Mouse (Mus musculus): ENCODE measurements around the gene Agbl4. TPM values are rescaled to one million over a fixed set of nuclear protein-coding genes. Genes with fewer than 3 reads are reported as not detected.

The Agbl4 gene
- polyA plus RNA-seq, 1 experiment from 2014 or later, result not detected

DNA sequence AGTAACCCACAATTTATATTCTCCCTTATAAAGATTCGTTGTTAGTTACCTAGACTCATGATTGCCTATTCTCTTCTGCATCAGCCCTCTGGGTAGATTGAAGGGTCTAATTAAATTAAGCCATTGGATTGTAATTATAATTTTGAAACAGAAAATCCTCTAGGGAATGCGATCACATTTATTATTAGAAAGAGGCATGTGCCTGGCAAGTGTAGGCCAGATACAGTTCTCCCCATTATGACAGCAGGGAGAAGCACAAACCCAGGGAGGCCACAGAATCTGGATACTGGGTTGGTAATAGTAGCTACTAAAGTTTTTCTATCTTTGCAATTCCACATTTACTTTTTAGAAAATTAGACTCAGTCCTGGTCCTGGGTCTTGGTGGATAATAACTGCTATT lies 887.2 kb downstream of the Agbl4 start:
- no peak overlapping the region for H3K4me2 ChIP-seq
- no peak for ATAC-seq (ENCODE audit: insufficient read depth)
- H3K9me3 ChIP-seq (replicated peaks), result no peaks in the 10 kb centered on the region
- no peaks in the 10 kb centered on the region for H3K36me3 ChIP-seq (replicated peaks)
- 52% methylated on average over 2 of the region's 2 CpGs for WGBS (ENCODE audit: insufficient replicate concordance)
- no peak overlapping the region for H3K27ac ChIP-seq (replicated peaks)
- H3K4me1 ChIP-seq (replicated peaks), result no peaks in the 10 kb centered on the region
- H3K9ac ChIP-seq, result no peak overlapping the region
- H3K4me3 ChIP-seq (replicated peaks), result no peak overlapping the region
- no peaks in the 10 kb centered on the region for H3K27me3 ChIP-seq

DNA sequence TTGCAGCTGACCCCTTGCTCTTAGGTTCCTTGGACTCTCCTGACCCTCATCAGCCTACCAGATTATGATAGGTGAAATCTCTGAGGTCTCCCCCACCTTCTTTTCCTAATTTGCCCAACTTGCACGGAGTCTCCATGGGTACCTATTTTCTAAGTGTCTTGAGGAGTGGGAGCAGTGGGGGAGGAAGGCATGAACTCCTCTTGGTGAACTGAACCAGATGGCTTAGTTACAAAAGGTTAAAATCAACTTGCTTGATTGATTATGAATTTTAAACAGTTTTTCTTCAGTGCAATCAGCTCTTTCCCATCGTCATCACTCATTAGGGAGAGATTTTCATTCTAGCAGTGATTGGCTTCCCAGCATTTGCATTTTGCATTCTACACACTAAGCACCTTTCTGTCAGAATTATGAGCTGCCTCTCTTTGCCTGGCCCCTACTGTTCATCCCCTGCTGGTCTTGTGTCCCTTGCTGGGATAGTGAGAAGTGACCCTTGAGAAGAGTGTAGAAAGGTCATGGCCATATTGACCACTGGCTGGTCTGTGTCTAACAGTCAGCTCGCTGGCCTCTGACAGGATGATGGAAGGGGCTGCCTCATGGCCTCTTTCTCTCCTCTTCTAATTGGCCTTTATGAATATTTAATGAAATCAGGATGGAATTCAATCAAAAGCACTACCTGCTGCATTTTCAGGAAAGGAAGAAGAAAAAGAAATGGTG lies 897.2 kb downstream of the Agbl4 start:
- Histone ChIP-seq H3K36me3 (replicated peaks) (no peaks in the 10 kb centered on the region), H3K4me2 (no peak overlapping the region), H3K9me3 (replicated peaks) (no peaks in the 10 kb centered on the region), H3K27me3 (no peaks in the 10 kb centered on the region), H3K4me1 (replicated peaks) (no peaks in the 10 kb centered on the region), H3K27ac (replicated peaks) (no peak overlapping the region), H3K9ac (no peak overlapping the region), H3K4me3 (replicated peaks) (no peak overlapping the region)
- ATAC-seq (ENCODE audit: insufficient read depth), result no peak
- WGBS (ENCODE audit: insufficient replicate concordance), result 37% methylated on average over 3 of the region's 3 CpGs

DNA sequence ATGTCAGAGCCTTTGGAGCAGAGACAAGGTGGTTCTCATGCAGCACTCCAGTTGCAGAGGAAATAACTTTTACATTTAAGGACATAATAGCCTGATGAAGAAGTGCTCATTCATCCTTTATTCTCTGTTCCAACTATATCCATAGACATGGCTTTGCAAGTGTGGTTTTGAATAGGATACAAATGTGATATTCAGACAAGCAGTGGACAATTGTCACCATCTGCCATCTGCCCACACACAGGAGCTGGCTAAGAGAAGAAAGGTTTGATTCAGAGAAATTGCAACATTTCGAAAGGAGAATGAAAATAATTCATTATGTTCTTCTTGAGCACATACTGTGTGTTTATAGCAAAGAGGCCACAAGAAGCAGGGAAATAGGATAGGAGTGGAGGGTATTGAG lies 909.1 kb downstream of the Agbl4 start:
- H3K4me3 ChIP-seq (replicated peaks), result no peak overlapping the region
- no peak for ATAC-seq (ENCODE audit: insufficient read depth)
- H3K9ac ChIP-seq, result no peak overlapping the region
- H3K27me3 ChIP-seq, result no peaks in the 10 kb centered on the region
- no peak overlapping the region for H3K27ac ChIP-seq (replicated peaks)
- no peaks in the 10 kb centered on the region for H3K9me3 ChIP-seq (replicated peaks)
- WGBS (ENCODE audit: insufficient replicate concordance), result 53% methylated on average over 1 of the region's 1 CpGs
- H3K4me2 ChIP-seq, result no peak overlapping the region
- no peaks in the 10 kb centered on the region for H3K36me3 ChIP-seq (replicated peaks)
- no peaks in the 10 kb centered on the region for H3K4me1 ChIP-seq (replicated peaks)

DNA sequence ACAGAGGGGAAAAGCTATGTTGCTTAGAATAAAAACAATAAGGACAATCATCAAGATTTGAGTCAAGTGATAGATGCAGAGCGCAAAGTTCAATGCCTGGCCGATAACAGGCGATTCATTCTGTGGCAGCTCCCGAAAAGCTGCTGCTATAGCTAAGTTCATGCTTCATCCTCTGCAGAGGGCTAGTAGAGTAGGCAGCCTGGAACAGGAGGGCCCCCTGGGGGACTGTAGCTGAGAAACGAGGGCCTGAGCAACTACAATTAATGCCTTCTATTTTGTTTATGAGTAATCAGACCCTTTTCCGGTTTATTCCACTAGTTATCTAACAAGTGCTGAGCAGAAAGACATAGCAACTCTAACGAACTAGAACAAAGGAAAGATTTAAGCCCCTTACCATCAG lies 909.7 kb downstream of the Agbl4 start:
- H3K27me3 ChIP-seq, result no peaks in the 10 kb centered on the region
- no peak overlapping the region for H3K9ac ChIP-seq
- ATAC-seq (ENCODE audit: insufficient read depth), result no peak
- H3K4me2 ChIP-seq, result no peak overlapping the region
- H3K4me1 ChIP-seq (replicated peaks), result no peaks in the 10 kb centered on the region
- H3K9me3 ChIP-seq (replicated peaks), result no peaks in the 10 kb centered on the region
- H3K36me3 ChIP-seq (replicated peaks), result no peaks in the 10 kb centered on the region
- no peak overlapping the region for H3K4me3 ChIP-seq (replicated peaks)
- no peak overlapping the region for H3K27ac ChIP-seq (replicated peaks)
- WGBS (ENCODE audit: insufficient replicate concordance), result 49% methylated on average over 7 of the region's 7 CpGs

DNA sequence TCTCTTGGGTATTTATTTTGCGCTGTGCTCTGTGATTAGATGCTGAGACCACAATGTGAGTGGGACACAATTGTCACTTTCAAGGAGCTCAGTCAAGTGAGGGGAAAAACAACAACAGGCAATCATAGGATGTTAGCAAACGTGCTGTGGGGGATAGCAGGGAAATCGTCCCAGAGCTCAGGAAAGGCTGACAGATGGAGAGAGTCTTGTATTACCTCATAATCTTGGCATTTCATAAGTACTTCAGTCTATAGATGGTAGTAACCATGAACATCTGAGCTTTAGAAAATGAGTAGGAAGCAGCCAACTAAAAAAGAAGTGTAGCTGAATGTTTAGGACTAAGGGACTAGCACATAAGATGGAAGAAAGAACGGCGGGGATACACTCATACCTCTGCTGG lies 910.2 kb downstream of the Agbl4 start:
- Histone ChIP-seq H3K4me2 (no peak overlapping the region), H3K27ac (replicated peaks) (no peak overlapping the region), H3K9me3 (replicated peaks) (no peaks in the 10 kb centered on the region), H3K27me3 (no peaks in the 10 kb centered on the region), H3K36me3 (replicated peaks) (no peaks in the 10 kb centered on the region), H3K9ac (no peak overlapping the region), H3K4me3 (replicated peaks) (no peak overlapping the region), H3K4me1 (replicated peaks) (no peaks in the 10 kb centered on the region)
- WGBS (ENCODE audit: insufficient replicate concordance), result 53% methylated on average over 5 of the region's 5 CpGs
- no peak for ATAC-seq (ENCODE audit: insufficient read depth)

DNA sequence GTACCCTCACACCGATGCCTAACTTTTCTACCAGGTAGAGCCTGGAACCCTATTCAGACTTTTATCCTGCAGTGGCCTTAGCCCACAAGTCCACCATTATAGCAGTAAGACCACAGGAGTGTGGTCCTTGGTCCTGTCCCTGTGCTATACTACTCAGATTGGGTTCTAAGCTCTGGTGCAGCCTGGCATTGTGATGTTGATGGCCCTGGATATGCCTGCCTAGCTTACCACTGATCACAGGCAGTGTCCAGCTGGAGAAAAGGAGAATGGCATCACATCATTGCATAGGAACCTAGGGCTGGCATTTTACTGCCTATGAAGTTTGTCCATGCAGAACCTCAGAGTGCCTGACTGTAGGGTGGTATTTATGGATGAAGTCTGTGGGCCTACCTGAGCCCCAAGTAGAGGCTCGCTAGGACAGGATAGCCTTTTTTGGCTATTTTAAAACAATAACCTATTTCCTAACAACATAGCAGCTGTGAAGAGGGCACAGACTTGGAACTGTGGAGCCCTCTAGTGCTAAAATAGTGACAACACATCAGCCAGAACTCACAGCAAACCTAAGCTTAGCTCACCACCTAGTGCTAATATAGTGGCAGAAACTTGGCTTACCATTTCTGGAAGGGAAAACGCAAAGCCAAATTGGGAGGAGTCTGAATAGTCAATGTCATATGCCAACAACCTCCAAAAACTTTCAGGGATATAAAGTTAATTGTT lies 911.3 kb downstream of the Agbl4 start:
- no peak for ATAC-seq (ENCODE audit: insufficient read depth)
- H3K9me3 ChIP-seq (replicated peaks), result no peaks in the 10 kb centered on the region
- H3K27ac ChIP-seq (replicated peaks), result no peak overlapping the region
- H3K27me3 ChIP-seq, result no peaks in the 10 kb centered on the region
- H3K4me3 ChIP-seq (replicated peaks), result no peak overlapping the region
- H3K4me1 ChIP-seq (replicated peaks), result no peaks in the 10 kb centered on the region
- H3K36me3 ChIP-seq (replicated peaks), result no peaks in the 10 kb centered on the region
- no peak overlapping the region for H3K4me2 ChIP-seq
- no peak overlapping the region for H3K9ac ChIP-seq
- WGBS (ENCODE audit: insufficient replicate concordance), result 52% methylated on average over 3 of the region's 3 CpGs

DNA sequence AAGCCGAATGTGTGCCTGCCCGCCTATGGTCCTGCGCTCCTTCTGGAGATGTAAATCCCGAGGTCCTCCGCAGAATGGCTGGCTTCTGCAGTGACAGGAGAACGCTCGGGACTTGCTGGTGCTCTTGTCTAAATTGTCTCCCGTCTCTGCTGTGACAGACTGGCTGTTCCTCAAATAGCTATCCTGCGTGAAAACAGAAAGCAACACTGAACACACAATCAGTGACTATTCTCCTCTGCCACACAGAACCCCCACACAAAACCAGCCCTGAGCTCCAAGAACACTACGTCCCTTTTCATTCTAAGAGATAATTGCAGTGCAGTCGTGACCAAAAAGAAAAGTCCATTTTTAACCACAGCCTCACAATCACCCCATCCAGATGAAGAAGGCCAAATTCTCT lies 929.6 kb downstream of the Agbl4 start:
- Histone ChIP-seq H3K27me3 (no peaks in the 10 kb centered on the region), H3K36me3 (replicated peaks) (no peaks in the 10 kb centered on the region), H3K4me3 (replicated peaks) (no peak overlapping the region), H3K27ac (replicated peaks) (no peak overlapping the region), H3K4me2 (no peak overlapping the region), H3K9me3 (replicated peaks) (no peaks in the 10 kb centered on the region), H3K9ac (no peak overlapping the region), H3K4me1 (replicated peaks) (no peaks in the 10 kb centered on the region)
- ATAC-seq (ENCODE audit: insufficient read depth), result no peak
- WGBS (ENCODE audit: insufficient replicate concordance), result 68% methylated on average over 11 of the region's 11 CpGs

DNA sequence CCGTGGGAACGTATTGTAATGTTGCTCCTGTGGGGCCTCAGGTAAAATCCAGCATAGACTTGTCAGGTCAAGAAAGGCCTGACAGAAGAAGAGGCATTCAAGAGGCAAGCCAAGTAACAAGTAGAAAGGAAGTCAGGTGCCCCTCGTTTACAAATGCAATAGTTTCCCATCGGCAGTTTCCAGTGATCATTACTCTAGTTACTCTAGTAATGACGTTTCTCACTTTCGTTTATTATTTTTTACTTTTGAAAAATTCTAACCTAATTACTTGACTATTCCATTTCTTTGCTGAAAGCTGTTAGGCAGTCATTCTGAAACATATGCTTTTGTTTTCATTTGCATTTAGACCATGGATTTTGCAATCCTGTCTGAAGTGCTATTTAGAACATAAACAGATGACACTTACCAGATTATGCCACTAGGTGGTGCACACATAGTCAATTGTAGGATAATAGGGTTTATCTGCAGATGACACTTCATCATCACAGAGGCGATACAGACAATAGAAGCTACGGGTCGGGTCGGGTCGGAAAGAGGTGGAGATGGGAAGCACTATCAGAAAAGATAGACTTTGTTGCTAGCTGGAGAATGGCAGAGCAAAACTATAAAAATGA lies 930.4 kb downstream of the Agbl4 start:
- Histone ChIP-seq H3K4me2 (no peak overlapping the region), H3K36me3 (replicated peaks) (no peaks in the 10 kb centered on the region), H3K4me1 (replicated peaks) (no peaks in the 10 kb centered on the region), H3K9ac (no peak overlapping the region), H3K27ac (replicated peaks) (no peak overlapping the region), H3K27me3 (no peaks in the 10 kb centered on the region), H3K4me3 (replicated peaks) (no peak overlapping the region), H3K9me3 (replicated peaks) (no peaks in the 10 kb centered on the region)
- WGBS (ENCODE audit: insufficient replicate concordance), result 46% methylated on average over 11 of the region's 11 CpGs
- ATAC-seq (ENCODE audit: insufficient read depth), result no peak

DNA sequence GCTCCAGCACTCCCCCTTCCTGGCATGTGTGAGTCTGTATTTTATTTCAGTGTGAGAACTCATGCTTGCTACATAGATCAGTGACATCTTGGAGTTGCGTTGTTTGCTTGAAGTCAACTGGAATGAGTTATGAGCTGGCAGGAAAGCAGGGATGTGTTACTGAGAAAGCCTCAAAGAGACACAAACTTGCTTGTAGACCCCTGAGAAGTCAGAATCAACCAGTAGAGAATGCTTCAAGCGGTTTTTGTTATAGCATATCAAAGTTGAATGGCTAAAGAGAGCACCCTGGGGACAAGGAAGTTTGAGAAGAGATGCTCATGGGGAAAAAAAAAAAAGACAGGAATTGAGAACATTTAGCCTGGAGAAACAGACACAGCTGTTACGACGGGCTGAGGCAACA lies 932.0 kb downstream of the Agbl4 start:
- no peak overlapping the region for H3K27ac ChIP-seq (replicated peaks)
- no peak for ATAC-seq (ENCODE audit: insufficient read depth)
- no peak overlapping the region for H3K4me3 ChIP-seq (replicated peaks)
- H3K9me3 ChIP-seq (replicated peaks), result no peaks in the 10 kb centered on the region
- H3K27me3 ChIP-seq, result no peaks in the 10 kb centered on the region
- no peaks in the 10 kb centered on the region for H3K4me1 ChIP-seq (replicated peaks)
- H3K9ac ChIP-seq, result no peak overlapping the region
- H3K36me3 ChIP-seq (replicated peaks), result no peaks in the 10 kb centered on the region
- 64% methylated on average over 4 of the region's 4 CpGs for WGBS (ENCODE audit: insufficient replicate concordance)
- H3K4me2 ChIP-seq, result no peak overlapping the region

DNA sequence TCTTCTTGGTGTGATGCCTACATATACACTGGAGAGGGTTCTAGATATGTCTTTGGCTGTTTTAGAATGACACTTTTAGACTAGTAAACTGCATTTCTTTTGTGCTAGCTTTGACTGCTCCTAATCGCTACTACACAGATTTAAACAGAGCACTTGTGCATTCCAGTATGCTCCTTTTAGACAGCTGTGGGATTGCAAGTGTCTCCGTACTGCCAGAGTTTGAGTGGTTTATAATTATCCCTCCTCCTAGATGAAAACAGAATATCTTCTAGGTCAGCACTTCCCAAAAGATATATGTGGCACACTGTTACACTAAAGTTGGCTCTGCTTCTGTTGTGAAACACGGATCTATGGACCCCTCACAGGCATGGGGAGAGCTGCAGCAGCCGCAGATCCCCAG lies 935.4 kb downstream of the Agbl4 start:
- H3K4me3 ChIP-seq (replicated peaks), result no peak overlapping the region
- no peaks in the 10 kb centered on the region for H3K36me3 ChIP-seq (replicated peaks)
- no peak overlapping the region for H3K27ac ChIP-seq (replicated peaks)
- no peak overlapping the region for H3K9ac ChIP-seq
- no peak overlapping the region for H3K4me2 ChIP-seq
- no peaks in the 10 kb centered on the region for H3K4me1 ChIP-seq (replicated peaks)
- no peaks in the 10 kb centered on the region for H3K27me3 ChIP-seq
- 62% methylated on average over 4 of the region's 4 CpGs for WGBS (ENCODE audit: insufficient replicate concordance)
- no peaks in the 10 kb centered on the region for H3K9me3 ChIP-seq (replicated peaks)
- ATAC-seq (ENCODE audit: insufficient read depth), result no peak

DNA sequence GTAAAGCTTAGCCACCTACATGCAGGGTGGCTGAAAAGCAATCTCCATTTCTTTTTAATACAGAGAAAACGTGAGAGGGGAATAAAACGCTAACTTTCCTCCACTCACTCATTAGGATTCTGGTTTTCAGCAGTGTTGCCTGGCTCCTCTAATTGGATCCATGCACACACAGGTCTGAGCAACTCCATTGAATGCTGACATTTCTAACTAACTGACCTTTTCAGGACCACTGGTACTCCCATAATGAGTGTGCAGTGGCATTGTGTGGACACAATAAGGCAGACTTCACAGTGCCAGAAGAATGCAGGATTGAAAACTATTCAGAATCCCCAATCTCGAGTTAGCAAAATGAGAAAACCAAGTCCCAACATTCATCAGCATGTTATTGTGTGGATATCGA lies 952.5 kb downstream of the Agbl4 start:
- 43% methylated on average over 4 of the region's 4 CpGs for WGBS (ENCODE audit: insufficient replicate concordance)

More for the DNA sequence above, 952.5 kb downstream of the Agbl4 start:
- Histone ChIP-seq H3K4me2 (no peak overlapping the region), H3K4me1 (replicated peaks) (no peaks in the 10 kb centered on the region), H3K9ac (no peak overlapping the region), H3K9me3 (replicated peaks) (no peaks in the 10 kb centered on the region), H3K36me3 (replicated peaks) (no peaks in the 10 kb centered on the region), H3K4me3 (replicated peaks) (no peak overlapping the region), H3K27me3 (no peaks in the 10 kb centered on the region), H3K27ac (replicated peaks) (no peak overlapping the region)
- ATAC-seq (ENCODE audit: insufficient read depth), result no peak

Measured in liver, embryonic 15.5 days (tissue).